Mouse (Mus musculus) spleen, postnatal 0 days (tissue): ENCODE measurements around the gene Zfyve16. TPM values are rescaled to one million over a fixed set of nuclear protein-coding genes. Genes with fewer than 3 reads are reported as not detected.

Source experiments
- polyA plus RNA-seq: library from polyadenylated mRNA; unstranded; fragments of >200 nt; fragmentation: Nextera tagmentation; extraction: Ambion mirVana; gene quantifications from 2 replicates; pipeline ENCODE4 v1.2.1, GENCODE M21; 2015

The Zfyve16 gene
- polyA plus RNA-seq = 2.5 and 3.3 TPM in 2 replicates

GRCm38 (mm10) chr13:92530721-92531211 is at the start of gene Zfyve16:
TSS of gene Zfyve16 (minus strand) at chr13:92530868.

DNA sequence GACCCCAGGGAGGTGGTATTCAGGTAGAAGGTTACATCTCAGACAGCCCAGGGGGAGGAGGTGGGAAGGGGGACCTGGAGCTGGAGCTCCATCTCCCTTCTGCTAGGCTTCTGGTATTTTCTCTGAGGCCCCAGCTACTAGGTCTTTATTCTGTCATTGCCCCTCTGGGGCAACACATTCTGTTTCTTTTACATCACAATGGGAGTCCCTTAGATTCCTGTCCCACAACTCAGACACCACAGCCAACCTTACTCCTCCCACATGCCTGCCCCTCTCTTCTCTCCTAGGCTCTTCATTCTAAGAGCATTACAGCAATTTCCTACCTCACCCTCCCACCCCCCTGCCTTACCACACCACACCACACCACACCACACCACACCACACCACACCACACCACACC is 45.4 kb upstream of the Zfyve16 start, which contains the start of gene Spz1:
Gene Spz1 (minus strand): TSS at position 101 of the 400 bp plus-strand sequence.

GRCm38 (mm10) chr13:92483852-92484463 is 46.7 kb downstream of the Zfyve16 start, which contains the start of gene Fam151b:
TSS of gene Fam151b (minus strand) at chr13:92484015.

Other genes starting within 250 kb of the Zfyve16 start
- 0.80 and 0.85 TPM in 2 replicates for gene Gm20379, start 224.9 kb downstream of the Zfyve16 start, polyA plus RNA-seq
- 14.5 and 17.5 TPM in 2 replicates for gene Dhfr, start 176.1 kb downstream of the Zfyve16 start, polyA plus RNA-seq
- gene Msh3, start 175.9 kb downstream of the Zfyve16 start, polyA plus RNA-seq = 15.2 and 15.6 TPM in 2 replicates
- 0.07 TPM in 1 of 2 replicates, not detected in the other for gene Ankrd34b, start 105.0 kb downstream of the Zfyve16 start, polyA plus RNA-seq
- gene Fam151b, start 46.9 kb downstream of the Zfyve16 start, polyA plus RNA-seq = 0.30 and 0.39 TPM in 2 replicates
- gene Spz1, start 45.3 kb upstream of the Zfyve16 start, polyA plus RNA-seq = not detected in 2 replicates
- gene Serinc5, start 80.2 kb upstream of the Zfyve16 start, polyA plus RNA-seq = 18.7 and 19.1 TPM in 2 replicates